Mouse (Mus musculus) erythroblast, embryonic 14.5 days (primary cell): Measurements from ENCODE around the gene Plaur.

Experiments used
- GATA1 ChIP-seq: IDR thresholded peaks from 2 replicates; pipeline ENCODE4 v1.6.1; 2012; ENCODE audit warnings: low read length, inconsistent platforms, mixed read lengths
- TAL1 ChIP-seq: IDR thresholded peaks from 3 replicates; pipeline ENCODE4 v1.6.1; 2012; ENCODE audit warnings: low read length, inconsistent platforms, mixed read lengths

DNA sequence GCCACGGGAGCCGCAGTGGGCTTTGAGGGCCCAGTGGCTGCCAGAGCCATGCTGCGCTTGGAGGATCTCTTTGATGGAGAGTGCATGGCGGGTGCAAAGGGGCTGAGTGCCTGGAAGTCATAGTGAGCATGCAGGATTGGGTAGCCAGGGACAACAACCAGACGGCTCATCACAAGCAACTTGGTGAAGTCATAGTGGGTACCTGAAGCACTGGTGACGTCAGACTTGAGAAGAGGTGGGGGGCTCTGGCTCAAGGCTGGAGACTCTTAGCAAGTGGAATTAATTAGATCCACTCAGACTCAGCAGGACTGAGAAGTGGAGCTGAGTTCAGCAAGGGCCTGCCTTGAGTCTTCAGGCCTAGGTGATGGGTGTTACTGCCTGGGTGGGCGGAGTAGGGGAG, 50.1 kb downstream of the Plaur start, which contains the start of gene AC161166.1:
- no peak for TF ChIP-seq TAL1
- no peak for TF ChIP-seq GATA1
